Mouse (Mus musculus) ES-E14 (cell line): ENCODE results near the gene Fmo3.

Experiments
- HCFC1 ChIP-seq: IDR thresholded peaks from 2 replicates; pipeline ENCODE4 v1.6.1; 2012; ENCODE audit warnings: low read length, inconsistent platforms, borderline replicate concordance; ENCODE audit not compliant: insufficient read depth
- MAFK ChIP-seq: IDR thresholded peaks from 2 replicates; pipeline ENCODE4 v1.6.1; 2014; ENCODE audit warnings: mild to moderate bottlenecking, low read depth, low read length, inconsistent platforms; ENCODE audit not compliant: insufficient read depth
- ZNF384 ChIP-seq: IDR thresholded peaks from 2 replicates; pipeline ENCODE4 v1.6.1; 2012; ENCODE audit warnings: low read depth, low read length, inconsistent platforms

DNA sequence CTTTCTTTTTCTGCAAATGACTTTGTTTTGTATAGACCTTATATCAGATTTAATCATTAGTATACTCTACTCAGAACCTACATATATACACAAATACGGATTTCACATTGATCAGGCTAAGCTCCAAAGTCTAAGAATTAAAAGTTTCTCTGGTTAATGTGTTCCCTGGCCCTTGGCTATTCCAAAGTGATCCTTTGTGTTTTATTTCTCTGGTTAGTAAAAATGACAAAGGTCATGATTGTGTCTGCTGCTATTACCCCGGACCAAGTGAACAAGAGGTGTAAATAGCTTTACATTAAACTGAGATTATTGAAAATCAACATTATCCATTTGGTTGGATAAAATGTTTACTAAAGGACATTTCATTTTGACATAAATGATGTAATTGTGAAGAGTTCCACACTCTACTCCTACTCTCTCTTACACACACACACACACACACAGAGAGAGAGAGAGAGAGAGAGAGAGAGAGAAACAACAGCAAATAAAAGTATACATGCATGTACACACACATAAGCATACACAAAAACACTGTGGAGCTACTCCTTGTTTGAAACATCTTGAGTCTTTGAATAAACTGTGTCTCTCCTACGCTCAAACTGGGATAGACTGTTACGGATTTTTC is 69.3 kb downstream of the Fmo3 start:
- TF ChIP-seq MAFK: no peak
- no peak for TF ChIP-seq HCFC1
- TF ChIP-seq ZNF384: no peak
